Mouse (Mus musculus) brain, embryonic 14.5 days (tissue): ENCODE measurements around the gene Ssr2. TPM values are rescaled to one million over a fixed set of nuclear protein-coding genes. Genes with fewer than 3 reads are reported as not detected.

ENCODE experiments used
- DNase-seq: peaks from one replicate; pipeline ENCODE4 v3.0.0-alpha.2; 2011; ENCODE audit warnings: low read depth
- CTCF ChIP-seq: fragments of 200-500 bp; IDR thresholded peaks from 2 replicates; pipeline ENCODE4 v1.5.1; 2012; ENCODE audit warnings: inconsistent platforms, mild to moderate bottlenecking, moderate library complexity, borderline replicate concordance; ENCODE audit not compliant: insufficient read depth, insufficient read length; ENCODE audit errors: extremely low read depth
- POLR2A ChIP-seq: fragments of 200-500 bp; IDR thresholded peaks from 2 replicates; pipeline ENCODE4 v1.6.1; 2012; ENCODE audit warnings: mild to moderate bottlenecking, inconsistent platforms, borderline replicate concordance; ENCODE audit not compliant: poor library complexity, insufficient read depth, insufficient read length, severe bottlenecking; ENCODE audit errors: extremely low read depth
- polyA plus RNA-seq: library from polyadenylated mRNA; depleted of rRNA; stranded (reverse); fragments of >200 nt; gene quantifications from 2 replicates; pipeline ENCODE4 v1.2.3, GENCODE M21; 2012

The Ssr2 gene
- polyA plus RNA-seq, 1 experiment, result 170 TPM

DNA sequence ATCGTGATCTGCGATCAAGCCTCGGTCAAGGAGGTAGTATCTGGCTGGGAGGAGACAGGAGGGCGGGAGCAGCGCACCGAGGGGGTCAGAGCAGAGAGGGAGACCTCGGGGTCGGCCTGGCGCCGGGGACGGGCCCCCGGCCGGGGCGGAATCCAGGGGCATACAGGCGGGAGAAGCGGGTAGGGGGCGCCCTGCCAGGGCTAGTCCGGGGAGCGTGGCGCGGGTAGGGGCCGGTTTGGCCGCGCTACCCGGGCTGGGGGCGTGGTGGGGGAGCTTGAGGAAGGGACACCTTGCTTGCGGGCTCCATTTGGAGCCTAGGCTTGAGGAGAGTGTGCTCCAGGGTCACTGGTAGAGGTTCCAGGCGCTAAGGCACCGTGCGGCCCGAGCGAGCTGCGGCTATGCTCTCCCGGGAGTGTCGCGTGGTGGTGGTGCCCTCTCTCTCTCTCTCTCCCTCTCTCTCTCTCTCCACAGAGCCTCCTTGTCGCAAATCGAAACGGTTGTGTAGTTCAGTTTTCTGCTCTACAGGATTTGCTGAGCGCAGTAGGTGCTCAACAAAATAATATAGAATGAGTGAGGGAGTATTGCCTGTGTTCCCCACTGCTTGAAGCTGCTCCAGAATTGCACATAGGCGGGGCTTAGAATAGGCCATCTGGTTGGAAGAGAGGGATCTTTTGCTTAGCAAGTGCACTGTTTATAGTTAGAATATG, 21.6 kb upstream of the Ssr2 start:
- TF ChIP-seq POLR2A (no peak), CTCF (no peak)
- peak; percentile 90 for DNase-seq

DNA sequence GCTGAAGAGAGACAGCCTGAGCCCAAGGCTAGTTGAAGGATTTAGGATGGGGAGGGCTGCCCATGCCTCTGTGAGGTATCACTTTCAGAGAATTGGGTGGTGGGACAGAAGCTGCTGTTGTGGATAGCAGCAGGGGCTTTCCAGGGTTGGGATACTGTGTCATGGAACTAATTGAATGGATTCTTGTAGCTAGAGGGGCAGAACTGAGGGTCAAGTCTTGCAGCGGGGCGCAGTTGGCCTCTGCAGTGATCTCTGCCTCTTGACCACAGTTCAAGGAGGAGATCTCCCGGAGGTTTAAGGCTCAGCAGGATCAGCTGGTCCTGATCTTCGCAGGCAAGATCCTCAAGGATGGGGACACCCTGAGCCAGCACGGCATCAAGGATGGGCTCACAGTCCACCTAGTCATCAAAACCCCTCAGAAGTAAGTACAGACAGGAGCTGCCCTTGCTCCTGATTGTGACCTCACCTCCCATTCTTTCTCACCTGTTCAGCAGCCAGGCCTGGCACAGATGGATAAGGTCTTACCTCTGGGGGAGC, 20.5 kb upstream of the Ssr2 start:
- no peak for TF ChIP-seq POLR2A
- TF ChIP-seq CTCF, result no peak

DNA sequence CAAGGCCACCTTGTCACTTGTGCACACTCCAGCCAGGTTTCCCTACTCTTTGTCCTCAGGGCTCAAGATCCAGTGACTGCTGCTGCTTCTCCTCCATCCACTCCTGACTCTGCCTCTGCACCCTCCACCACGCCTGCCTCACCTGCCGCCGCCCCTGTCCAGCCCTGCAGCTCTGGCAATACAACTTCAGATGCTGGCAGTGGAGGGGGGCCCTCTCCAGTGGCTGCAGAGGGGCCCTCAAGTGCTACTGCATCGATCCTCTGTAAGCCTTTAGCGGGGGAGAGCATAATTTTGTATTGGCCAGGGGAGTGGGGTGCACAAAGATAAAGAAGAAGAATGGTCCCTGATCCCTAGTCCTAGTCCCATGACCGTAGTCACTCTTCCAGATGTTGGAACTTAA, 19.9 kb upstream of the Ssr2 start:
- DNase-seq, result no peak
- no peak for TF ChIP-seq CTCF

More for the DNA sequence above, 20.5 kb upstream of the Ssr2 start:
- no peak for DNase-seq

DNA sequence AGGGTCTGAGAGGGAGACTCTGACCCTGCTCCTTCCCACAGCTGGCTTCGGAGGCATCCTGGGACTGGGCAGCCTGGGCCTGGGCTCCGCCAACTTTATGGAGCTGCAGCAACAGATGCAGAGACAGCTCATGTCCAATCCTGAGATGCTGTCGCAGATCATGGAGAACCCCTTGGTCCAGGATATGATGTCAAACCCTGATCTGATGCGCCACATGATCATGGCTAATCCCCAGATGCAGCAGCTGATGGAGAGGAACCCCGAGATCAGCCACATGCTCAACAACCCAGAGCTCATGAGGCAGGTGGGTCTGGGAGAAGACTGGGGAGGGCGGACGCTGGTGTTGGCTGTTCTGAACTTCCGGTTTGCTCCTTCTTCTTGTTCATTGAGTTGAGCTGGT, 19.1 kb upstream of the Ssr2 start:
- no peak for DNase-seq
- TF ChIP-seq POLR2A, result no peak
- TF ChIP-seq CTCF, result no peak

DNA sequence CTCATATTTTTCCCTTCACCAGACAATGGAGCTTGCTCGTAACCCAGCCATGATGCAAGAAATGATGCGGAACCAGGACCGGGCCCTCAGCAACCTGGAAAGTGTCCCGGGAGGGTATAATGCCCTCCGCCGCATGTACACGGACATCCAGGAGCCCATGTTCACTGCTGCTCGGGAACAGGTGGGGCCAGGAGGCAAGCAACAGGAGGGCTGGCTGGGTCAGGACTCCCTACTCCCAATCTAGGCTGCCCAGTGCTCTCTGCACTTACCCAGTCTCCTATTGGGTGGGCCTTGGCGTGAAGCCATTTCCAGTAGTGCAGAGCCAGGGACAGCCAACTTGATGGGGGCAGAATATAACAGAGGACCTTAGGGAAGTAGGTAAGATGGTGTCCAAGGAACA, 16.1 kb upstream of the Ssr2 start:
- no peak for TF ChIP-seq POLR2A
- DNase-seq, result no peak

DNA sequence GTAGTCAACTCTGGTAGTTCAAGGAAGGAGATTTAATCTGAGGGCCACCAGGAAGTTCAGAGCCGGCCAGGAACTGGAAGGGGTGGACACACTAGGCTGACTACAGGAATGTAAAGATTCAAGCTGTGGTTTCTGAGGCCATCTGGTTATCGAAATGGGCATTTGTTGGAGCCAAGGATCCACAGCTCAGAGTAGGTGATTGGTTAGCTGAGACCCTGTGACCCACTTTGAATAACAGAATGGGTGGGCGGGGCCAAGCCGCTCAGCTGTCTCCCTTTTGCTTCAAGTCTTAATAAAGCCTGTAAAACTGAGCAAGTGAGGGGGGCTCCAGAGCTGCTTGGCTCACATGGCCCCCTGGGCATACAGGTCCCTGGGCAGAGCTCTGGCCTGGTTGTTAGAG, 13.7 kb upstream of the Ssr2 start:
- TF ChIP-seq POLR2A, result no peak
- no peak for TF ChIP-seq CTCF
- DNase-seq, result peak; percentile 61

DNA sequence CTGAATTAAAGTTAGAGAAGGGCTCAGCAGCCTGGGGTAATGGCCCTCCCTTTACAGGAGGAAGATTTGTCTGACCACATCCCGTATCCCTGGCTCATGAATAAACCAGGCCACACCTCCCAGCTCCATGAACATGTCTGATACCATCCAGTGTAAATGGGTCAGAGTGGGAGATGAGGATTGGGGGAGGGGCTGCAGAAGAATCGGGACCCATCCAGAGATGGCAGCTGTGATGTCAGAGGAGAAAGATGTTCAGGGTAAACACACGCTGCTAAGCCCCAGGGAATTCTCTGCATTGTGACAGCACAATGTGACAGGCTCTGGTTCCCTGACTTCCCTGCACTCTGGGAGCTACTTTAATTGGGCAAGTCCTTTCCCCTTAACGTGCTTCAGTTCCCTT, 12.2 kb upstream of the Ssr2 start:
- TF ChIP-seq CTCF, result no peak
- no peak for TF ChIP-seq POLR2A
- DNase-seq, result no peak

DNA sequence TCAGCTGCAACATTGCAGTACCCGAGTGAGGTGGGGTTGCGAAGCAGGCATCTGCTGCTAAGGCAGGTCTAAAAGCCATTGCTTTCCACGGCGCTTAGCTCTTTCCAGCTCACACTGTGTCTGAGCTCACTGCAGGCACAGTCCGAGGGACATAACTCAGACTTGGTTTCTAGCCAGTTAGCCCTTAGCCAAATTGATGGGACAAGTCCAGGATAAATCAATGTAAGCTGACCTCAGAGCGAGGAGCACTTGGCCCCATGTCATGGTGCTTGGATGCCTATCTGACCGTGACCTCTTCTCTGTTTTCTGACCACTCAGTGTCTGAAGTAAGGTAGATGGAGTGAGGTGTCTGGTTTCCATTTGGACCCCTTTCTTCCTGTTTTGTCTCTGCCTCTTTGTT, 11.7 kb upstream of the Ssr2 start:
- TF ChIP-seq CTCF, result no peak
- TF ChIP-seq POLR2A, result no peak
- DNase-seq, result no peak

DNA sequence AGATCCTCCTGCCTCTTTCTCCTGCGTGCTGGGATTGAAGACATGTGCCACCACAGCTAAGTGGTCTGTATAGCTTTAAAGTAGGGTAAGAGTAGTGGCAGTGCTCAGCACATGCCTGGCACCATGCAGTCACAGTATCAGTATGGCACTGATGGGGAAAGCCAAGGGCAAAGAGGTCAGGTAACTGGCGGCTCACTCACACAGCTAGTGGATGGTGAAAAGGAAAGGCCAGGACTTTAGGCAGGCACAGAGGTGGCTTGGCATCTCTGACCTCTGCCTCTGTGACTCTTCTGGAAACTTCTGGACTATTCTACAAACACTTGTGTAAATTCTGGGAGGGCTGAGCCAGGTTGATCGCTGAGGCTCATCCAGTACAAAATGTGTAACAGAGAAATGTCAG, 9.6 kb upstream of the Ssr2 start:
- TF ChIP-seq CTCF, result no peak
- TF ChIP-seq POLR2A, result no peak
- no peak for DNase-seq

DNA sequence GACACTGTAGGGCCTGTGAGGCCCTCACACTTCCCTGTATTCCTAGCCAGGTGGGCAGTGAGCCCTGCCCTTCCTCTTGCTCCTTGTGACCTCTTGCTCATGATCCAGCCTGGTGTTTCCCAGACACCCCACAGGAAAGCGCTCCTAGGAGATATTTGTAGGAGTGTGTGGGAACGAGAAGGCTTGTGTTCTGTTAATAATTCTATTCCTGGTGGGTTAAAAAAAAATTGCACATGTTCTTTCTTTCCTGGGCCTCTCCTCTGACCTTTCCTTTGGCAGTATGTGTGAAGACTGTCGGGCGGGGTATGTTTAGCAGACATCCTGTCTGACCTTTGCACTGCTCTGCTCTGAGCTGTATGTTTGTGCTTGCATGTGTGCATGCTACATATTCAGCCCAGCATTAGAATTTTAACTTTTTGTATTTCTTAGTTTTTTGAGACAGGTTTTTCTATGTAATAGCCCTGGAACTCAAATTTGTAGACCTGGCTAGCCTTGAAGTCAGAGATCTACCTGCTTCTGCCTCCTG, 9.1 kb upstream of the Ssr2 start:
- TF ChIP-seq POLR2A (no peak), CTCF (no peak)
- no peak for DNase-seq

DNA sequence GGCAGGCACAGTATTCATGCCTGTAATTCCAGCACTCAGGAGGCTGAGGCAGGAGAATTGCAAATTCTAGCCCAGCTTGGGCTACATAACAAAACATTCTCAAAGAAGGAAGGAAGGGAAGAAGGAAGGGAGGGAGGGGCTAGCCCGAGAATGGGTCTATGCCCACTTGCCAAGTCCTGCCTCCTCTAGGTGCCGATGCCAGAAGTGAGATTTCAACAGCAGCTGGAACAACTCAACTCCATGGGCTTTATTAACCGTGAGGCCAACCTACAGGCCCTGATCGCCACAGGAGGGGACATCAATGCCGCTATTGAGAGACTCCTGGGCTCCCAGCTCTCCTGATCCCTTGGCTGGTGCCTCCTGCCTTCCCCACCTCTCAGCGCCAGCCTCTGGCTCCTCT, 7.8 kb upstream of the Ssr2 start:
- no peak for DNase-seq
- no peak for TF ChIP-seq CTCF
- no peak for TF ChIP-seq POLR2A

DNA sequence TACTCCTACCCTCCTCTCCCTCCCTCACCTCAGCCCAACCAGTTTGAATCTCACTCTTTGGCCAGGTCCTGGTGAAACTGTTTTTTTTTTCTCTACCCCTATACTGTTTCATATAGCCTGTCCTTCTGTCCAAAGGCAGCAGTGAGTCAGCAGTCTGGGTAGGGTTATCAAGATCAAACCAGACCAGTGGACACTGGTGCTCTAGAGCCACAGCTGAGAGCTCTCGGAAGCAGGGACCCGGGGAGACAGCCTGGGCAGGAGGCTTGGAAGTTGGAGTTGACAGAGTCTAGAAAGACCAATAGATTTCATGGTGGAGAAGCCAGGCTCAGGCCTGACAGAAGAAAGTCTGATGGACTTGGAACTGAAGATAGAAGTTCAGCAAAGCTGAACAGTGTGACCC, 7.1 kb upstream of the Ssr2 start:
- TF ChIP-seq POLR2A, result no peak
- TF ChIP-seq CTCF, result no peak
- DNase-seq, result no peak

DNA sequence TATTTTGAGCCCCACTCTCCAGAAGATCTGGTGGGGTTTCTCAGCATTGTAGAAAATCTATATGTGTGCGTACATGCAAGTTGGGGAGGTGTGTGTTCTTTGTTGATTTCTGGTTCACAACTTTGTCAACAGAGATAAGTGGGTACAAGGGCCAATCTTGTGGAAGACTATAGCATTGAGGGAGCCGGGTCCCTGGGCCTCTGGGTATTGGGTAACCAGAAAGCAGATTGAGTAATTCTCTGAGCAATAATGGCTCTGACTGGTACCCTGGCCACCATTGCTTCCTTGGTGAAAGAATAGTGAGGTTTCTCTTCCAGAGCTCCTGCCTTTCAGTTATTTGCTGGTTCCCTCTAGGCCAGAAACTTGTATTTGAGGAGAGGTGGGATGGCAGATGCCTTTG, 6.6 kb upstream of the Ssr2 start:
- TF ChIP-seq CTCF, result no peak
- no peak for TF ChIP-seq POLR2A
- no peak for DNase-seq

DNA sequence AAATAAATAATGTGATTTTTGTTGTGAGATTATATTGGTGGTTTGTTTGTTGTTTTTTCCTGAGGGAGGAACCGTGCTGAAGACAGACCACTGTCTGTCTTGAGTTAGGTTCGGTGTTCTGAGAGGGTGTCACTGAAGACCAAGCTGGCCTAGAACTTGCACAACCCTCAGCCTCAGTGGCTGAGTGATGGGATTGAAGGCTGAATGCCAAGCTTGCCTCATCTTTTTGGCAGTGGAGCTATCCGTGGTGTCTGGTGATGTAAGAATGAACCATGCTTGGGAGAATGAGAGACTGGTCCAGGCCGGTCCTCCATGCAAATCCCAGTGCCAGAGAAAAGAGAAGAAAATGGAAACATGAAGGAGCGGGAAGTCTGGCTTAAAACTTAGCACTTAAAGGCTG, 6.0 kb upstream of the Ssr2 start:
- DNase-seq, result no peak
- TF ChIP-seq POLR2A, result no peak
- no peak for TF ChIP-seq CTCF
